Mouse (Mus musculus) ES-E14 (cell line): ENCODE measurements at regions not wholly inside any gene's neighbourhood (a gene's known extent, or its start where the extent isn't known, plus 50 kb on each side); places are given as distances from the start of the nearest gene placed in this dataset.

Experiments used
- CHD2 ChIP-seq: IDR thresholded peaks from 2 replicates; pipeline ENCODE4 v1.6.1; 2014; ENCODE audit warnings: mild to moderate bottlenecking, low read depth, low read length, inconsistent platforms
- MAFK ChIP-seq: IDR thresholded peaks from 2 replicates; pipeline ENCODE4 v1.6.1; 2014; ENCODE audit warnings: mild to moderate bottlenecking, low read depth, low read length, inconsistent platforms; ENCODE audit not compliant: insufficient read depth
- ZC3H11A ChIP-seq: IDR thresholded peaks from 2 replicates; pipeline ENCODE4 v1.6.1; 2012; ENCODE audit warnings: low read depth, mild to moderate bottlenecking, inconsistent platforms, low read length, borderline replicate concordance
- ZNF384 ChIP-seq: IDR thresholded peaks from 2 replicates; pipeline ENCODE4 v1.6.1; 2012; ENCODE audit warnings: low read depth, low read length, inconsistent platforms

GRCm38 (mm10) chr12:42100189-42100588 lies 614.0 kb upstream of the Lrrn3 start:
- no peak for TF ChIP-seq CHD2
- TF ChIP-seq ZC3H11A, result no peak
- no peak for TF ChIP-seq ZNF384
- TF ChIP-seq MAFK, result no peak
